Comparison of ENCODE assay signal across 10 mouse cellular contexts in genomic region chr12:52818588-52818987, GRCm38 (mm10).
DNase-seq lines count a peak whose midpoint lies in the region; ATAC-seq and TF ChIP-seq lines count a peak whose summit lies in the region.
"Had no signal": no experiment of that assay in that cellular context is flagged by ENCODE, and none has a peak within 500 bp of the region (broad histone marks: within the 10 kb centered on the region; RNA-seq: fewer than 3 reads in every experiment).

No protein-coding gene starts in this region.

- no peaks in the 10 kb centered on the region for H3K27me3 ChIP-seq in hindbrain, postnatal 0 days (ENCODE audit: insufficient read depth, low read length)
- no peaks in the 10 kb centered on the region for H3K27me3 ChIP-seq in myocyte (ENCODE audit: control insufficient read depth, insufficient read depth, insufficient read length)

- no peak overlapping the region for H3K4me3 ChIP-seq in hindbrain, postnatal 0 days (ENCODE audit: low read length)
- H3K4me3 ChIP-seq in myocyte = no peak overlapping the region

- no peak overlapping the region; the same call in 1 of the 2 replicates for H3K4me2 ChIP-seq in hindbrain, postnatal 0 days (ENCODE audit: low read depth, low read length)
- H3K4me2 ChIP-seq in myocyte (ENCODE audit: low read depth) = peak overlapping the region; percentile 80

- ATAC-seq in hindbrain, postnatal 0 days = no peak

- DNase-seq in layer of hippocampus, adult 9-11 months = peak; percentile 69
- no peak for DNase-seq in layer of hippocampus, postnatal 25 days (ENCODE audit: extremely low spot score in 1 of 2, low spot score in 1 of 2)
- peak; percentile 81 for DNase-seq in adipocyte (ENCODE audit: low spot score)
- peak; percentile 55 for DNase-seq in hindbrain, postnatal 0 days (ENCODE audit: low spot score)
- no peak for DNase-seq in adrenal gland, adult (ENCODE audit: inconsistent age in 2 of 2, low spot score in 1 of 2)
- no peak for DNase-seq in spleen, postnatal 36 days (ENCODE audit: low spot score in 2 of 2)
- DNase-seq in adrenal gland, postnatal 14 days = no peak
- DNase-seq: thymus, postnatal 36 days had no signal

- no peak for TF ChIP-seq CTCF in hindbrain, postnatal 0 days (IDR thresholded peaks at IDR 0.05; ENCODE audit: low read depth)

- H3K4me1 ChIP-seq in hindbrain, postnatal 0 days (ENCODE audit: insufficient read depth, low read length) = no peaks in the 10 kb centered on the region

- no peaks in the 10 kb centered on the region for H3K79me2 ChIP-seq in myocyte (ENCODE audit: control insufficient read depth, insufficient read depth)

- no peaks in the 10 kb centered on the region for H3K9me3 ChIP-seq in hindbrain, postnatal 0 days (ENCODE audit: low read length)

- TF ChIP-seq POLR2A in myocyte (IDR thresholded peaks at IDR 0.05; ENCODE audit: insufficient read length, low read depth) = no peak

- no peak overlapping the region for H3K9ac ChIP-seq in hindbrain, postnatal 0 days (replicated peaks; ENCODE audit: low read length)

- 26% methylated on average over 7 of the region's 7 CpGs for WGBS in hindbrain, postnatal 0 days

- H3K27ac ChIP-seq in hindbrain, postnatal 0 days = peak overlapping the region; percentile 38
- H3K27ac ChIP-seq: macrophage had no signal

- peaks cover 3% of the 10 kb centered on the region; the same call in 1 of the 2 replicates for H3K36me3 ChIP-seq in hindbrain, postnatal 0 days (ENCODE audit: insufficient read depth, low read length)
- H3K36me3 ChIP-seq in myocyte (ENCODE audit: control insufficient read depth, insufficient read depth) = no peaks in the 10 kb centered on the region

- H3ac ChIP-seq in myocyte (ENCODE audit: control insufficient read depth, insufficient read length) = no peak overlapping the region

TF ChIP-seq in myocyte, 11 proteins besides CTCF, POLR2A, EP300 and RAD21:
- TF ChIP-seq MYOG (IDR thresholded peaks at IDR 0.05; ENCODE audit: control insufficient read depth in 1 of 3, insufficient read depth in 1 of 3, insufficient read length in 2 of 3, low read depth in 2 of 3) (peak in 1 of 3 experiments; percentile 27), MAX (IDR thresholded peaks at IDR 0.05; ENCODE audit: low read depth) (peak; percentile 56), USF1 (IDR thresholded peaks at IDR 0.05; ENCODE audit: low read depth) (no peak)
TF ChIP-seq in myocyte: peak in this region for 2.

Comparison
In these comparisons a context has a peak if more than half of its experiments do, and no peak if none do; other contexts are left out.
1. DNase-seq: peak in layer of hippocampus, adult 9-11 months (single experiment), adipocyte (single experiment) and hindbrain, postnatal 0 days (single experiment); none in layer of hippocampus, postnatal 25 days (0 of 2), adrenal gland, adult (0 of 2), spleen, postnatal 36 days (0 of 2) and adrenal gland, postnatal 14 days (single experiment).